Mouse (Mus musculus): ENCODE measurements around the gene Tmpo. TPM values are rescaled to one million over a fixed set of nuclear protein-coding genes. Genes with fewer than 3 reads are reported as not detected.

The Tmpo gene
- polyA plus RNA-seq, 1 experiment from 2014 or later = 101 TPM

DNA sequence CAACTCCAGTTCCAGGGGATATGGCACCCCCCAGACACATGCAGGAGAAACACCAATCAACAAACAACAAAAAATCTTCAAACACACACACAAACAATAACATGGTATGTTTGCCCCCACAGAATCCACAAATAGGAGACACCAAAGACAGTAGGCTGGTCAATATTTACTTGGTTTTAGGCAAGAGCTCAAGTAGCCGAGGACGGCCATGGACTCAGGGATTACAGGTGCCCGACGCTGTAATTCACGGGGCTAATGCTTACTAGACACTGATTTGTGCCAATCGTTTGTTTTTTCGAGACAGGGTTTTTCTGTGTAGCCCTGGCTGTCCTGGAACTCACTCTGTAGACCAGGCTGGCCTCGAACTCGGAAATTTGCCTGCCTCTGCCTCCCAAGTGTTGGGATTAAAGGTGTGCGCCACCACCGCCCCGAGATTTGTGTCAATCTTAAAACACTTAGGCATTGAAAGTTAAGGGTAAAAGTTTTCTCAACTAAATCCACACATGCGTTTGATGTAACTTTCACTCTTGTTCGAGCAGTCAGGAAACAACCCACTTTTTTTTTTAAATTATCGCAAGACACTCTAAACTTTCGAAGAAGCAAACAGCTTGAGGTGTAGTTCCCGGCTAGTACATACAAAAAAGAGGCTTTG is 11.6 kb downstream of the Tmpo start:
- peak overlapping the region; percentile 100 for H3K27ac ChIP-seq (ENCODE audit: low read length)
- peaks cover 18% of the 10 kb centered on the region for H3K36me3 ChIP-seq (ENCODE audit: control insufficient read depth, insufficient read depth)
- peak overlapping the region; percentile 100 for H3K9ac ChIP-seq (ENCODE audit: low read depth, low read length)
- H3K4me1 ChIP-seq (ENCODE audit: control insufficient read depth, low read depth, low read length) = peaks cover 34% of the 10 kb centered on the region
- H3K27me3 ChIP-seq (ENCODE audit: control insufficient read depth, insufficient read depth, low read depth, low read length) = no peaks in the 10 kb centered on the region
- no peaks in the 10 kb centered on the region for H3K9me3 ChIP-seq (replicated peaks; ENCODE audit: control insufficient read depth, low read length)
- H3K4me2 ChIP-seq (ENCODE audit: low read depth, low read length) = peak overlapping the region; percentile 72
- WGBS (ENCODE audit: insufficient replicate concordance) = 11% methylated on average over 17 of the region's 17 CpGs
- no peak for ATAC-seq (ENCODE audit: low read depth)
- H3K4me3 ChIP-seq (ENCODE audit: low read depth, low read length) = peak overlapping the region; percentile 98

DNA sequence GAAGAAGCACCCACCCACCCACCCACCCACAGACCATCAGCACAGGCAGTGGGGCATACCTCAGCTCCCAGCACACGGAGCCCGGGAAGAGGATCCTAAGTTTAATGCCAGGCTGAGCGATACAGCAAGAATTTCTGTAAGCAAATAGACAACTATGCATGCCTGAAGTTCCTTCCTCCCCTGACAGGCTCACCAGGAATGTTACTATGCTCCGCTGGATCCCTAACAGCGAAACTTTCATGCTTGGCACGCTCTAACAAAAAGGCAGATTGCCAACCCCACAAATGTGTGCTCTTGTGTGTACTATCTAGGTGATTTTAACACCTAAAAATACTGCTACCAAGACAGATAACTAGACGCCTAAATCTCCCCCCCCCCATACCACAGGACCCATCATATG is 13.8 kb downstream of the Tmpo start:
- Histone ChIP-seq H3K4me2 (ENCODE audit: low read depth, low read length) (peak overlapping the region; percentile 72), H3K4me1 (ENCODE audit: control insufficient read depth, low read depth, low read length) (peaks cover 36% of the 10 kb centered on the region), H3K27me3 (ENCODE audit: control insufficient read depth, insufficient read depth, low read depth, low read length) (no peaks in the 10 kb centered on the region), H3K9me3 (replicated peaks; ENCODE audit: control insufficient read depth, low read length) (no peaks in the 10 kb centered on the region), H3K4me3 (ENCODE audit: low read depth, low read length) (peak overlapping the region; percentile 98), H3K9ac (ENCODE audit: low read depth, low read length) (peak overlapping the region; percentile 36; the same call in 1 of the 2 replicates), H3K36me3 (ENCODE audit: control insufficient read depth, insufficient read depth) (peaks cover 37% of the 10 kb centered on the region), H3K27ac (ENCODE audit: low read length) (no peak overlapping the region)
- ATAC-seq (ENCODE audit: low read depth) = no peak
- WGBS (ENCODE audit: insufficient replicate concordance) = 61% methylated on average over 7 of the region's 7 CpGs

DNA sequence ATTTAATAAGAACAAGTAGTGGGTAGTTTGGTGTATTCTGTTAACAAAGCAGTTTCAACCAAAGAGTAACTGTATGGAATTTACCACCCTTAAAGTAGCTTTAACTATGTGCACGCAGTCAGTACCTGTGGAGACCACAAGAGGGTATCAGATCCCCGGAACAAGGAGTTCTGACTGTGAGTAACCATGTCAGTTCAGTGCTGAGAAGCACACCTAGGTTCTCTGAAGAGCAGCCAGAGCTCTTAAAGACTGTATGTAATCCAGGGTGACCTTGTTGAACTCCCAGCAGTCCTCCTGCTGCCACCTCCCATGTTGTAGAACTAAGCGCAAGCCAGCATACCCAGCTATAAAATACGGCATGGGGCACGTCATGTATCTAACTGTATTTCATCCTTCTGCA is 14.2 kb downstream of the Tmpo start:
- H3K27ac ChIP-seq (ENCODE audit: low read length) = 0 out of 2 replicates have a peak overlapping the region, but pooled peaks have one; percentile 33
- WGBS (ENCODE audit: insufficient replicate concordance) = 47% methylated on average over 5 of the region's 5 CpGs
- no peak overlapping the region for H3K9ac ChIP-seq (ENCODE audit: low read depth, low read length)
- H3K36me3 ChIP-seq (ENCODE audit: control insufficient read depth, insufficient read depth) = peaks cover 41% of the 10 kb centered on the region
- H3K4me1 ChIP-seq (ENCODE audit: control insufficient read depth, low read depth, low read length) = peaks cover 36% of the 10 kb centered on the region
- no peaks in the 10 kb centered on the region for H3K27me3 ChIP-seq (ENCODE audit: control insufficient read depth, insufficient read depth, low read depth, low read length)
- no peak for ATAC-seq (ENCODE audit: low read depth)
- H3K4me3 ChIP-seq (ENCODE audit: low read depth, low read length) = peak overlapping the region; percentile 98
- H3K9me3 ChIP-seq (replicated peaks; ENCODE audit: control insufficient read depth, low read length) = no peaks in the 10 kb centered on the region
- H3K4me2 ChIP-seq (ENCODE audit: low read depth, low read length) = peak overlapping the region; percentile 72

DNA sequence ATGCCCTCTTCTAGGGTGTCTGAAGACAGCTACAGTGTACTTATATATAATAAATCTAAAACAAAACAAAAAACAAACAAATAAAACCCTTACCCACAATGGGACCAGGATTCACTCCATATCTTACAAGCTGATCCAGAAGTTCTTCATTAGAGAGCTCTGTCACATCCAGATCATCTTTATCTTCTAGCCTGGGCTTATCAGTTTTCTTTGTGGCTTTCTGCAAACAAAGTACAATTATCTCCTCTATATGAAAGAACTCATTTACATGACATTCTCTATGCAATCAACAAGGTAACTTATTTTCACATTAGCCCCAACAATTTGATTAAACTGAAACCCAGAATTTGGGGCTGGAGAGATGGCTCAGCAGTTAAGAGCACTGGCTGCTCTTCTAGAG is 15.3 kb downstream of the Tmpo start:
- Histone ChIP-seq H3K4me3 (ENCODE audit: low read depth, low read length) (no peak overlapping the region), H3K4me2 (ENCODE audit: low read depth, low read length) (peak overlapping the region; percentile 24; the same call in 1 of the 2 replicates), H3K27me3 (ENCODE audit: control insufficient read depth, insufficient read depth, low read depth, low read length) (no peaks in the 10 kb centered on the region), H3K27ac (ENCODE audit: low read length) (no peak overlapping the region), H3K9ac (ENCODE audit: low read depth, low read length) (no peak overlapping the region), H3K36me3 (ENCODE audit: control insufficient read depth, insufficient read depth) (peaks cover 51% of the 10 kb centered on the region), H3K9me3 (replicated peaks; ENCODE audit: control insufficient read depth, low read length) (no peaks in the 10 kb centered on the region), H3K4me1 (ENCODE audit: control insufficient read depth, low read depth, low read length) (peaks cover 37% of the 10 kb centered on the region)
- ATAC-seq (ENCODE audit: low read depth) = no peak

DNA sequence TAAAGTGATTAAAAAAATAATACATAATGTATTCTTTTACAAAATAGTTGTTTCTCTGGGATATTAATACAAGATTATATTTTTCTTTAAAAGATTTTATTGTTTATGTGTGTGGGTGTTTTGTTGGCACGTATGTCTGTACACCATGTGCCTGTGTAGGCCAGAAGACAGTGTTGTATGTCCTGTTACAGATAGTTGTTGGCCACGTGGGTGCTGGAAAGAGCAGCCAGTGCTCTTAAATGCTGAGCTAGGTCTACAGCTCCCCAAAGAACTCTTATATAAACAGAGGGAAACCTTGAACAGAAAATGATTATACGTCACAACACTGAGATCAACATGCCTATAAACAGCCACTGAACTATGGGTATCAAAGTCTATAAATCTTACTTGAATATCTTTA is 16.6 kb downstream of the Tmpo start:
- Histone ChIP-seq H3K4me2 (ENCODE audit: low read depth, low read length) (no peak overlapping the region), H3K27ac (ENCODE audit: low read length) (no peak overlapping the region), H3K27me3 (ENCODE audit: control insufficient read depth, insufficient read depth, low read depth, low read length) (no peaks in the 10 kb centered on the region), H3K36me3 (ENCODE audit: control insufficient read depth, insufficient read depth) (peaks cover 65% of the 10 kb centered on the region), H3K4me1 (ENCODE audit: control insufficient read depth, low read depth, low read length) (peaks cover 37% of the 10 kb centered on the region), H3K9ac (ENCODE audit: low read depth, low read length) (no peak overlapping the region), H3K4me3 (ENCODE audit: low read depth, low read length) (no peak overlapping the region), H3K9me3 (replicated peaks; ENCODE audit: control insufficient read depth, low read length) (no peaks in the 10 kb centered on the region)
- 79% methylated on average over 3 of the region's 3 CpGs for WGBS (ENCODE audit: insufficient replicate concordance)
- no peak for ATAC-seq (ENCODE audit: low read depth)

DNA sequence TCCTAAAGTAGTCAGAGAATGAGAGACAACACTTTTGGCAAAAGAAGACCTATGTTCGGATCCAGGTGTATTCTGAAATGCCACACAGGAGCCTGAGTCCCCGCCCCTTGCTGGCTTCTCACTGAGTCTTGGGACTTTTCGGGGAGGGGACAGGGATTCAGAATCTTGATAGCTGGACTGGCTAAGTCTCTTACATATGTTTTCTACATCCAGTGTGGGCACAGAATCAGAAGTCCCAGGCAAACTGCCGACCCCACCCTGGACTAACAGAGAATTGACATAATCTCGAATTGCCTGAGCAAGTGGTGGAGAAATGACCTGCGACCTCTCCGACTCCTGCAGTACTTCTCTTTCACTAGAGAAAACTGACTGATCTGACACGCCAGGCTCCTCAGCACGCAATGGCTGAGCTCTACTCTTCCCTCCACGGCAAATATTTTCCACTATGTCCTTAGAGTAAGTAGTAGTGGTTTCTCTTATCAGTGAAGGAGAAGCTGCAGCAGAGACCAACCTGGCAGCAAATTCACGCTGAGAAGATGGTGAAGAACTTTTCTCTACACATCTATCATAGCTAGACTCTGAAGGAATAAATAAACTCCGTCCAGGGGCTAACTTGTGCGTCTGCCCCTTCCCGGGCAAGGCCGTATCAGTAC is 18.5 kb downstream of the Tmpo start:
- Histone ChIP-seq H3K4me2 (ENCODE audit: low read depth, low read length) (no peak overlapping the region), H3K36me3 (ENCODE audit: control insufficient read depth, insufficient read depth) (peaks cover 81% of the 10 kb centered on the region), H3K9me3 (replicated peaks; ENCODE audit: control insufficient read depth, low read length) (no peaks in the 10 kb centered on the region), H3K27me3 (ENCODE audit: control insufficient read depth, insufficient read depth, low read depth, low read length) (no peaks in the 10 kb centered on the region), H3K4me1 (ENCODE audit: control insufficient read depth, low read depth, low read length) (peaks cover 25% of the 10 kb centered on the region), H3K27ac (ENCODE audit: low read length) (no peak overlapping the region; the same call in 1 of the 2 replicates), H3K4me3 (ENCODE audit: low read depth, low read length) (no peak overlapping the region), H3K9ac (ENCODE audit: low read depth, low read length) (no peak overlapping the region)
- 77% methylated on average over 15 of the region's 15 CpGs for WGBS (ENCODE audit: insufficient replicate concordance)
- ATAC-seq (ENCODE audit: low read depth) = no peak

DNA sequence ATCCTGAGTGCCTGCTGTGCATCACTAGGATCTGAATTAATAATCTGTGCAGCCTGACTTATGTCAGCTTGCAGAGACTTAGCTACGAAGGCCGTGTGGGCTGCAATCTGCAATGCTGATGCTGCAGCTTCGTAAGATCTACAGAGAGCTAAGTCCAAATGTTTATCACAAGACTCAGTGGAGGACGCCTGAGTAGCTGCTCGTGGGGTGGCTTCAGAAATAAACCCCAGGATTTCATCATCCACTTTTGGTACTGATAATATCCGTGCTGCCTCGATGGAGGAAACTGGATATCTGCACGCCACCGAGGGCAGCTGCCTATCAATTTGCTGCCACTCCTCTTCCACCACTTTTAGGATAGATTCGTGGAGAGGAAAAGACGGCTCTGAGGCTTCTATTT is 19.0 kb downstream of the Tmpo start:
- 31% methylated on average over 11 of the region's 11 CpGs for WGBS (ENCODE audit: insufficient replicate concordance)
- Histone ChIP-seq H3K36me3 (ENCODE audit: control insufficient read depth, insufficient read depth) (peaks cover 87% of the 10 kb centered on the region), H3K4me3 (ENCODE audit: low read depth, low read length) (no peak overlapping the region), H3K4me2 (ENCODE audit: low read depth, low read length) (no peak overlapping the region), H3K4me1 (ENCODE audit: control insufficient read depth, low read depth, low read length) (peaks cover 20% of the 10 kb centered on the region), H3K27me3 (ENCODE audit: control insufficient read depth, insufficient read depth, low read depth, low read length) (no peaks in the 10 kb centered on the region), H3K9me3 (replicated peaks; ENCODE audit: control insufficient read depth, low read length) (no peaks in the 10 kb centered on the region), H3K27ac (ENCODE audit: low read length) (peak overlapping the region; percentile 17), H3K9ac (ENCODE audit: low read depth, low read length) (no peak overlapping the region)
- peak; percentile 52; the same call in 1 of the 2 replicates for ATAC-seq (ENCODE audit: low read depth)

DNA sequence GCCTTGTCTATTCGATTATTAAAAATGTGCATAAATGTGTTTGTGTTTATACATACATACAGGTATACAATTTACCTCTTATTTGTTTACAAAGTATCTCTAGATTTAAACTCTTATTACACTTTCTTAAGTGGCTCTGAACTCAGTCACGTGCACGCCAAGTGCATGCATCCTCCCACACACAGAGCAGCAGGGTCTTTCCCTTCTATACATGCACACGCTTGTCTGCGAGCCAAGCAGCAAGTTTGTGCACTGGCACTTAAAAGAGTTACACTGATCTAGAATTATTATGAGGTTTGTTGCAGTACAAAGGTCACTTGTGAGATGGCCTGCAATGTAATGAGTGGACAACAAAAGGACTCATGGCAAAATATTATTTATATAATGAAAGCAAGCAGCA is 20.1 kb downstream of the Tmpo start:
- H3K9ac ChIP-seq (ENCODE audit: low read depth, low read length) = no peak overlapping the region
- ATAC-seq (ENCODE audit: low read depth) = no peak
- H3K27me3 ChIP-seq (ENCODE audit: control insufficient read depth, insufficient read depth, low read depth, low read length) = no peaks in the 10 kb centered on the region
- H3K9me3 ChIP-seq (replicated peaks; ENCODE audit: control insufficient read depth, low read length) = no peaks in the 10 kb centered on the region
- H3K4me1 ChIP-seq (ENCODE audit: control insufficient read depth, low read depth, low read length) = peaks cover 13% of the 10 kb centered on the region
- 97% methylated on average over 5 of the region's 5 CpGs for WGBS (ENCODE audit: insufficient replicate concordance)
- H3K4me3 ChIP-seq (ENCODE audit: low read depth, low read length) = no peak overlapping the region
- H3K36me3 ChIP-seq (ENCODE audit: control insufficient read depth, insufficient read depth) = peaks cover 89% of the 10 kb centered on the region
- H3K27ac ChIP-seq (ENCODE audit: low read length) = no peak overlapping the region
- H3K4me2 ChIP-seq (ENCODE audit: low read depth, low read length) = no peak overlapping the region

DNA sequence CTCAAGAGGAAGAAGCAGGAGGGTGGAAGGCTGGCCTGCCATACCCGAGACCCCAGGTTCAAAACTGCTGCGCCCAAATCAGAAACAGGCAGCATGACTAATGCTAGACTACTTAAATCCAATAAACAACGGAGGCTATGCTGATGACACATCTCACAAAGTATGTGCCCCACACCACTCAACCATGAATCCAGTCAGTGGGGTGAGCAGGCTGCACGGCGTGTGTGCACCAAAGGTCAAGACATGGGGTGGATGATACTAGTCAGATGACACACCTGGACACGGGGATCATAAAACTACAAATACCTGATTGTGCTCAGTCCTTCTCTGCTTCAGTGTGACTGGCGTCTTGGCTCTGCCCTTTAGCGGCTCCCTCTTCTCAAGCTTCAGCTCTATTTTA is 22.7 kb downstream of the Tmpo start:
- H3K4me2 ChIP-seq (ENCODE audit: low read depth, low read length) = no peak overlapping the region
- no peaks in the 10 kb centered on the region for H3K9me3 ChIP-seq (replicated peaks; ENCODE audit: control insufficient read depth, low read length)
- H3K36me3 ChIP-seq (ENCODE audit: control insufficient read depth, insufficient read depth) = peaks cover 90% of the 10 kb centered on the region
- no peaks in the 10 kb centered on the region for H3K27me3 ChIP-seq (ENCODE audit: control insufficient read depth, insufficient read depth, low read depth, low read length)
- ATAC-seq (ENCODE audit: low read depth) = no peak
- H3K4me1 ChIP-seq (ENCODE audit: control insufficient read depth, low read depth, low read length) = peaks cover 12% of the 10 kb centered on the region
- 91% methylated on average over 8 of the region's 8 CpGs for WGBS (ENCODE audit: insufficient replicate concordance)
- no peak overlapping the region for H3K9ac ChIP-seq (ENCODE audit: low read depth, low read length)
- no peak overlapping the region for H3K4me3 ChIP-seq (ENCODE audit: low read depth, low read length)
- H3K27ac ChIP-seq (ENCODE audit: low read length) = no peak overlapping the region

Data from liver, embryonic 16.5 days (tissue).